Mouse (Mus musculus) adrenal gland, adult 18-20 months (tissue): ENCODE data around the gene Ccdc159. TPM values are rescaled to one million over a fixed set of nuclear protein-coding genes. Genes with fewer than 3 reads are reported as not detected.

Source experiments
- DNase-seq, 2 experiments: peaks; one replicate each; pipeline ENCODE4 v3.0.0; 2021 to 2022; ENCODE audit warnings: low spot score in 2 of 2
- long read RNA-seq, 2 experiments: library from polyadenylated mRNA; stranded (forward); transcript quantifications; one replicate each; pipeline ENCODE4 v2.0.0; 2021
- total RNA-seq, 2 experiments: library from RNA; stranded (reverse); gene quantifications; 1 replicate in 1 of 2; 2 replicates in 1 of 2; pipeline ENCODE4 v1.2.3; 2021

Ccdc159 gene
- total RNA-seq = 10 to 100 TPM; 10.7 to 11.2 TPM
- long read RNA-seq, experiment 1, partial matches to known transcripts = 6 of 11 reads
- long read RNA-seq, experiment 1, other reads (novel, unspliced or antisense) = 4 of 11 reads
- long read RNA-seq, experiment 2, partial matches to known transcripts = 8 of 11 reads
- long read RNA-seq, experiment 2, other reads (novel, unspliced or antisense) = 1 of 11 reads

DNA sequence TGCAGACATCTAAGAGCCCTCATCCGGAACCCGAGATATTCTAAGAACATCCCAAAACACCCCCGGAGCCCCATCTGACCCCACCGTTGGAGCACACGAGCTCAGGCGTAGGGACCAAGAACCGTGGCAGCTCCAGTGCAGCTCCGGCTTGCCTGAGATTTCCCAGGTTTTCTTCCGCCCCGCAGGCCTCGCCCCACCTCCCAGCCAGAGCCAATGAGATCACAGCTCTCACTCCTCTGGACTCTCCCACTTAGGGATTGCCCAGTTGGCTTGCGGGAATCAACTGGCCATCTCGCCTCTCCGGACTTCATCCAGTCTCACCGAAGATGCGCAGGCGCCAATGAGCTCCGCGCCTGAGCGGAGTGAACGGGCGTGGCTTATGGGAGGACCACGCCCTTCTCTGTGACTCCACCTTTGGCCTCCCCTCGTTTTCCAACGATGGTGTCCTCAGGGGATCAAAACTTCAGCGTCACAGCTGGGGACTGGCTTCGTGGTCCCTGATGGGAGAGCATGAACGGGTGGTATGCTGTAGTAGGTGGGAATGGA, at the start of gene Ccdc159, which contains the start of gene Tmem205:
Gene Ccdc159, plus strand, starts transcription at position 264 of the 546 bp plus-strand sequence.
Gene Tmem205, minus strand, starts transcription at position 349 of the 546 bp plus-strand sequence.
- DNase-seq = peak; percentile 79 to 84

DNA sequence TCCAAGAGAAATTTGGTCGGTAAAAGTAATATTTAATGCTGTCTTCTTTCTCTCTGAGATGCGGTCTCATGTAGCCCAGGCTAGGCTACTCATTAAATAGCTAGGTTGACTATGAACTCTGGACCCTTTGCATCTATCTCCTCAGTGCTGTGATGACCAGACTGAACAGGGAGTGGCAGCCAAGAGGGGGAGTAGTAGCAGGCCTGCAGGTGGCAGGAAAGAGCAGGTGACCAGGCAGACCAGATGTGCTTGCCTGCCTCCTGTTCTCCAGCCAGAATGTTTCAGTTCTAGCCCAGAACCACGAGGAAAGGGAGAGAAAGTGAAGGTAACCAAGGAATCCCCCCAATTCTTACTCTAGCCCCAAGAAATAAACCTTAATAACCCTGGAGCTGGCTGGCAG, 38.0 kb upstream of the Ccdc159 start:
- DNase-seq = no peak

DNA sequence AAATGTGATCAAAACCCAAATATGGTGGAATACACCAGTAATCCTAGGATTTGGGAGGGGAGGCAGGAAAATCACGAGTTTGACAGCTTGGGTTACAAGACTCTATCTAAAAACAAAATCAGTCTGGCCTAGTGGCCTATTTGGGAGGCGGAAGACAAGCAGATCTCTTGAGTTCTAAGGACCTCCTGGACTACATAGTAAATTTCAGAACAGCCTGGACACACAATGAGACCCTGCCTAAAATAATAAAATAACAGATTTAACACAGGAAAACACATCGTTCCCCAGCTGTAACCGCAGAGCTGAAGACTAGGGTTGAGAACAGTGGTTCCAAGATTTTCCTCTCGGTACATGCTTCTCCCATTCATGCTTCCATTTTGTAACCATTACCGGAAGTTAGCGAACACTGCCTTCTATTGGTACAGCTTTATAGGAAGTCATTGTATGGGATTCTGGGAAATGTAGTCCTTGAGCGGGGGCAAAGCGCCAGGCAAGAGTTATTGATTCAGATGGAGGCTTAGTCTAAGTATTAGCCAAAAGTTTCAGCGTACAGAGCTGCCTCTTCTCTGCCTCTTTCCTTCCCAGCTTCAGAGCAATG, 25.9 kb upstream of the Ccdc159 start:
- peak; percentile 31 to 50 for DNase-seq

DNA sequence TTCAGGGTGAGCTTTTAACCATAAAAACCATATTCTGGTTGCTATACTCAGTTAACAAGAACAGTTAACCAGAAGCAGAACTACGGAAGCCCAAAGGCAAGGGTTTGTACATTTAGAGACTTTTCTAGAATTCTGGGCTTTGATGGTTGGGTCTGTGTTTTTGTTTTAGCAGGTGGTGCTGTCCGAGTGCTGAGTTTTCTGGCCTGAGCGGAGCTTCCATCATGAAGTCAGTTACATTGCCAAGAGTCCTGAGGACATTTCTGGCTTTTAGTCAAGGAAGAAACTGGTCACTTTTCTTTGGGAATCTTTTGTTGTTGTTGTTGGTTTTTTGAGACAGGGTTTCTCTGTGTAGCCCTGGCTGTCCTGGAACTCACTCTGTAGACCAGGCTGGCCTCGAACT, 23.2 kb upstream of the Ccdc159 start:
- no peak for DNase-seq

GRCm38 (mm10) chr9:21908216-21908615, 19.1 kb upstream of the Ccdc159 start:
- no peak for DNase-seq

DNA sequence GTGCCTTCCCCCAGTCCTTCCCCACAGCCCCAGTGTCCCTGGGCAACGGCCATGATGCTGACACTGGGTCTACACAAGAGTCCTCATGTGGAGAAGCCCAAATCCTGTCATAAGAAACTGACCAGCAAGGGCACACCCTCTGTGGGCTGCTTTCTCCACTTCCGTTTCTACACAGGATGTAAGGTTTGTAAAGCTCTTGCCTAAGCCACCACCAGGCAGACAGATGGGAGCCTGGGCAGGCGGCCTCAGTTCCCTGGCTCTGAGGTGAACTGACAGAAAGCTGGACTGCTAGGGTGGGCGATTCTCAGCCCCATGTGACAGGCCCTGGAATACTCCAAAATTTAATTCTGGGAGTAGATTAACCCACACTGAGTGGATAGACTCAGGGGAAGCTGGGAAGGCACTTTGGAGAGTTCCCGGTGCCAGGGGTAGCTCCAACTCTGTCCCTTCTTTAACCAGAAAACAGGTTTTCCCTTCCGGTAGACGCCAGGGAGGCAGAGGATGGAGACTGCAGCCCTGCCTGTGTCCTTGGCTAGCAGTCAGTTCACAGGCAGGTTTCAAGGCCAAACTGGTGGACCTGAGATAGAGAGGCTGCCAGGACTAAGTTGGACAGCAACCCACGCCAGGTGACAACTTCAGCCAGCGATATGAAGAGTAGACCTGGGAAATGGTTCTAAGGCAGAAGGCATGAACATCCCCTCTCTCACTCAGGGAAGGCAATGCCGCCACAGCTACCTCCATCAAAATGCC, 17.6 kb upstream of the Ccdc159 start:
- no peak for DNase-seq

DNA sequence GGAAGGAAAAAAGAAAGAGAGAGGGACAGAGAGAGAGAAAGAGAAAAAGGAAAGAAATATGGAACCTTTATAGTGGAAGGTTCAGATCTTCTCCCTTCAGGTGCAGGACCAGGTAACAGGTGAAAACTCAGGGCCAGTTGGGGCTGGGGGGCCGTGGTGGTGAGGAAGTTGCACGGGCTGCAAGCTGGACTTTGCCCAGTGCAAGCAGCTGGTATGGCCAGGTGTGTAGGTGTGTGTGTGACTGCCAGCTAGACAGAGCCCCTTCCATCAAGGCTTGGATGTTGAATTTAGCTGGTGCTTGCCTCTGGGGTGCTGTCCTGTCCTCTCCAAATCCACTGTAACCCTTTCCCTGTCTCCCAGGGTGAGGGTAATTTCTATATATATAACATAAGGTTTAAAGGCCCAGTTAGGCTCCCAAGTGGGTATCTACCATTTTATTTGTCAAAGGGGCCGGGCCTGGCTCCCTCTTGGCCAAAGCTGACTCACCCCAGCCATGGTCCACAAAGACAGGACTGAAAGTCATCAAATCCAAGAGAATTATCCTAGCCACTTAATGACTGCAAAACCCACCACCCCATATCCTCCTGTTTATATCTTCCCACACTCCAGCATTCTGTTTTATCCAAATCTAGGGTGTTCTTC, 10.3 kb upstream of the Ccdc159 start:
- no peak for DNase-seq

- DNase-seq = peak; percentile 51
These were observed 9.7 kb upstream of the Ccdc159 start for GRCm38 (mm10) chr9:21917493-21918034.

DNA sequence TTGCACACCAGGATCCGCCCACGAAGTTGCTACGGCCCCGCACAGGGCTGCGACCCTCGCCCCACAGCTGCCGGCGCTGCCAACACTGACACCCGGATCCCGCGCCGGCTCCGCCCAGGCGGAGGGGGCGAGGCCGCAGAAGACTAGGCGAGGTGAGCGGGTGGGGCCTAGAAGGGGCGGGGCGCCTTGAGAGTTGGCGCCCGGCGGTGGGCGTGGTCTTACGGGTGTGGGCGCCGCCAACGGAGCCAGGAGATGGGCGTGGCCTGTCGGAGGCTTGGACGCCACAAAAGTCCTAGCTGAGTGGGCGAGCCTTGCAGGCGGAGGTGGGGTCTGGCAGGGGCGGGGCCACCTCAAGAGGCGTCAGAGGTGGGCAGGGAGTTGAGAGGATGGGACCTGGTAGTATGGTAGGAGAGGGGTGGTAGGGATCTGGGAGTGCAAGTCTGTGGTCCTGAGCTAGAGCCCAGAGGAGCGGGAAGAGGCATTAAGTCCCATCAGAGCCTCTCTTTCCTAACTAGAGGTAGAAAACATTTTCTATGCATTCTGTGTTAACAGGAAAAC, 9.2 kb upstream of the Ccdc159 start, which contains the start of gene Rab3d:
Gene Rab3d, minus strand, starts transcription at position 158 of the 558 bp plus-strand sequence.
- DNase-seq = peak; percentile 95 to 96

GRCm38 (mm10) chr9:21918692-21919384, 8.4 kb upstream of the Ccdc159 start:
- DNase-seq = no peak

- no peak for DNase-seq
These were observed 4.2 kb upstream of the Ccdc159 start for GRCm38 (mm10) chr9:21923036-21923435.

DNA sequence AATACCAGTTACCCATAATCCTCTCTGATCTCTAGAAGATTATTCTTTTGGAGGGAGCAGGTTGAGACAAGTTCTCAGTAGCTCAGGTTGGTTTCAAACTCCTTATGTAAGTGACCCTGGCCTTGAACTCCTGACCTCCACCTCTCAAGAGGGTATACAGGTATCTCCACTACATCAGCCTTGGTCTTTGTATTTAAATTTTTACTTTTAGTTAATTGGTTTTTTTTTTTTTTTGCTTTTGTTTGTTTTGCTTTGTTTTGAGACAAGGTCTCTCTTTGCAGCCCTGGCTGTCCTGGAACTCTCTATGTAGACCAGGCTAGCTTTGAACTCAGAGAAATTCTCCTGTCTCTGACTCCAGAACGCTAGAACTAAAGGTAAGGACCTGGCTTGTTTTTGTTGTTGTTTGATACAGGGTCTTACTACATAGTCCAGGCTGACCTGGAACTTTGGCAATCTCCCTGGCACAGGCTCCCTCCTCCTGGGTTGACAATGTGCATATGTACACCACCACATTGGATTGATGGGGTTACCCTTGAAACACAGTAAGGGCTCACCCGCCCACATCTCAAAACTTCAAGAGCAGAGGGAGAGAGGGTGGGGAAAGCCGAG, 3.7 kb upstream of the Ccdc159 start:
- DNase-seq = no peak

- peak; percentile 86 to 93 for DNase-seq
These were observed 3.2 kb upstream of the Ccdc159 start for GRCm38 (mm10) chr9:21924099-21924493.

DNA sequence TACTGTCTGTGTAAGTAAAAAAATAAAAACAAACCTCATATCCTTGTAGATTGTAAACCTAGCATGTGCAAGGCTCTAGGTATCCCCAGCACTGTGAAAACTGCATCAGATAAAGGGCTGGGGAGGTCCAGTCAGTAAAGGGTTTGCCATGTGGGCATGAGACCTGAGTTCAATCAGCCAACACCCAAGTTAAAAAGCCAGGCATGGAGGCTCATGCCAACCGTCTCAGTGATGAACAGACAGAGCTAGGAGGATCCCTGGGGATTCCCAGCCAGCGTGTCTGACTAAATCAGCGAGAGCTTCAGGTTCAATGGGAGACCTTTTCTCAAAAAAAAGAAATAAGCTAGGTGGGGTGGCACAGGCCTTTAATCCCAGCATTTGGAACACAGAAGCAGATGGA, 2.2 kb upstream of the Ccdc159 start:
- DNase-seq = no peak

- DNase-seq = no peak
These were observed 1.8 kb upstream of the Ccdc159 start for GRCm38 (mm10) chr9:21925506-21925905.

DNA sequence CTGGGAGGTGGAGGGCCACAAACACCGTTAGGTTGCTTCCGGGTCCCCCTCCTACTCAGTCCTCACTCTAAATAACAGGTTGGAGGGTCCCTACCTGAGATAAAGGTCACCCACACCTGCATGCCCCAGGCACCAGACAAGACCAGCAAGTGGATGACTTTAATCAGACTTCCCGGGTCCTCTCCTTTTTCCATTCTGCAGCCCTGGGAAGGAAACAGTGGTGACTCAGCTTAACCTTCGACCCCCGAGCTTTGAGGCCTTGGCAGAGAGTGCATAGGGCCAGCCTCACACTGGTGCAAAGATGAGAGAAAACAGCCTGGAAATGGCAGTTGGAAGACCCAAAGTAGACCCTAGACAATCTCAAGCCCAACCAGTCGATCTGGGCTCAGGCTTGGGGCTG, 1.1 kb upstream of the Ccdc159 start:
- DNase-seq = peak in 1 of 2 experiments; percentile 60

DNA sequence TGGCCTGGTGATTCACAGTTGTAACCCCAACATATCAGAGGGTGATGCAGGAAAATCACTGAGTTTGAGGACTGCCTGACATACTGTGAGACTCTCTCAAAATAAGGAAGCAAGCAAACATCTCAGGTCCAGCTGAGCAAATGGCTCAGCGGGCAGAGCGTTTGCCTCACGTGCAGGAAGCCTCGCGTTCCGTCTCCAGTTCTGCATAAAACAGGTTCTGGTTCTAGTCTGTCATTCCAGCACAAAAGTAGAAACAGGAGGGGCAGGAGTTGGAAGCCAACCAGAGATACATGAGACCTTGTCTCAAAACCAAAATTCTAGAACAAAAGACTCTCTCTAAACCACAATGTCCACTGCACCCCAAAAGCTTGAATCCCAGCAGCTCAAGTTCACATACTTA, 487 bp upstream of the Ccdc159 start:
- DNase-seq = no peak

DNA sequence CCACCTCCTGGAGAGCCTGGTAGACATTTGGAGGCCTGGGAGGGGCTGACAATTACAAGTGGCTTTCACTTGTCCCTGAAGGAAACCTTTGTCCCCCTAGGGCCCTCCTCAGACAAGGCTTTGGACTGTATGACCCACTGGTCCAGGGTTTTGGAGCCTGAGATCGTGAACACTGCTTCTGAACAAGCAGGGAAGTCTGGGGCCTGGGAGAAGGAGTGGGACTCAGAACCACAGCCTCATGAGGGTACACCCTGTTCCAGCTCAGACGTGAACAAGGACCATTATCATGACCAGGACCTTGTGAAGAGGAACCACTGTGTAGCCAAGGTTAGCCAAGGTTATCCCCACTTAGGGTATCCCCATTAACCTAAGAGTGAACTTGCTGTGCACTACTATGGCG, 1.9 kb downstream of the Ccdc159 start:
- no peak for DNase-seq

GRCm38 (mm10) chr9:21932006-21932405, 4.7 kb downstream of the Ccdc159 start:
- DNase-seq = no peak
